Mouse (Mus musculus) CH12F3 (cell line): ENCODE measurements around the gene Lrrc31.
"Not testable (repeated sequence)": the region's sequence is repeated elsewhere in the genome, so short reads cannot be mapped to it uniquely, and the experiment has no call there.

Source experiments
- in situ Hi-C: fragments of 300-500 bp; cut with MboI; formaldehyde crosslinking; loops from 2 replicates; pipeline ENCODE4 v1.14.3; 2020; ENCODE audit warnings: low sequenced_read_pairs

The Lrrc31 gene

GRCm38 (mm10) chr3:30699711-30700505 lies at the start of gene Lrrc31:
TSS of gene Lrrc31 (minus strand) at chr3:30699843.
- in situ Hi-C loops = not testable (repeated sequence)

DNA sequence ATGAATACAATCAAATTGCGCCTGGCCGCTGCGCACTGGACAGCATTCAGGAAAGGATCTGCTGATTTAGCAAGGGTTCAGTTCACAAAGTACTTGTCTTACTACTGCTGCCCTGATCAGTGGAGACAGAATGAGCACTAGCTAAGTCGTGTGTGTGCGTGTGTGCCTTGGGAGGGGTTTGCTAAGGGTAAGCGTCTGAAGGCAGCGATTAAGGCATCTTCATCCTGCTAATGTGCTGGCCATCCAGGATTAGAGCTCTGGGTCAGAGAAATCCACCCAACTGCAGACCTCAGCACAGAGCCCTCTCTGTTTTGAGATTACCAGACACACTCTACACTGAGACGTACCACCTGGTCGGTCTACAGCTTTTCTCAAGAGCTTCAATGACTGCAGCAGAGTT lies 48.7 kb upstream of the Lrrc31 start:
- in situ Hi-C loops = no loop called here

- in situ Hi-C loops = no loop called here
Measured at GRCm38 (mm10) chr3:30746006-30746405, 46.4 kb upstream of the Lrrc31 start, which contains the start of gene Samd7. TSS of gene Samd7 (plus strand) at chr3:30746293.

DNA sequence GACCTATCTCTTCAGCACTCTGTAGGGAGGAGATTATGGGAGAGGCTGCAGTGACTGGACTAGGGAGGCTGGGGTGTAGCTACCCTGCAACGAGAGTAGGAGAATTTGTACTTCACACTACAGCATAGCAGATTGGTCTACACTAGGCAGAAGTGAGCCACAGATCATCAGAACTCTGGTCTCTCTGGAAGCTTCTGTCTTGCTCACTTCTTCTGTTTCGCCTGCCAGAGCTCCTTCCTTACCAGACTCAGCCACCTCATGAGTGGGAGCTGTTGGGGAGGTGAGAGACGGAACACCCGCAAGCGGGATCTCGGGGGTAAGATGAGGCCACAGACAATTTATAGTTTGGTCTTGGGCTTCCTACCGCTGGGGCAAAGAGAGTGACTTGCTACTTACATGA lies 43.2 kb upstream of the Lrrc31 start:
- in situ Hi-C loops = no loop called here

DNA sequence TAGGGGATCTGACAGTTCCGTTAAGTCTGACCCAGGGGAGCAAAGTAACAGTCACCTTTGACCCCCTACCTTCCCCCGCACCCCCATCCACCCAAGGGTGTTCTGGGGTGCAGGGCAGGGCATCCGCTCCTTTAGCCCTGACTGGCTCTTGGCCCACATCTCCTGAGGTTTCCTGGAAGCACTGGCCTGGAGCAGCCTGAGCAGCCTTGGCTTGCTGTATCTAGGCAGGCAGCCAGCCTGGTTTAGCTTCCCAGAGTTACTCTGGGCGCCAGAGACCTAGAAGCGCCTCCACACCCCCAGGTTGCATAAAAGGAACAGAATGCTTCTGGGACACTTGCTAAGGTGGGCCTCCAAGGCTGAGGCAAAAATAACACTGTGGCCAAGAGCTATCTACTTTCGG lies 41.7 kb upstream of the Lrrc31 start:
- in situ Hi-C loops = no loop called here

DNA sequence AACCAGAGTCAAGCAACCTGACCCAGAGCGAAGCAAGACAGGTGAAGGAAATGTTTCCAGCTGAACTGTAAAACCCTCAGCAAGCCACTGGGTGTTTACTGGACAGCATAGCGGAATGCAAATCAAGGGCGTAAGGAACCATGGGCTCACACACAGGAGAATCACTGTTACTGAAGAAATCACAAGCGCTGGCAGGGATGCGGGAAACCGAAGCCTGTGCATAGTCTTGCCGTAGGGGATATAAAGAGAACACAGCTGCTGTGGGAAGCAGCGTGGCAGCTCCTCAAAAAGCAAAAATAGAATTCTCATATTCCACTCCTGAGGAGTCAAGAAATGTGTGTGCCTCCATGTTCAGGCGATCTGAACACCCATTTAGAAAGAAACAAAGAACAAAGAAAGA lies 37.2 kb upstream of the Lrrc31 start:
- in situ Hi-C loops = no loop called here

- in situ Hi-C loops = no loop called here
Measured at GRCm38 (mm10) chr3:30729046-30729445, 29.4 kb upstream of the Lrrc31 start.

GRCm38 (mm10) chr3:30727209-30727608 lies 27.6 kb upstream of the Lrrc31 start:
- in situ Hi-C loops = no loop called here

- in situ Hi-C loops = no loop called here
Measured at GRCm38 (mm10) chr3:30725514-30725913, 25.9 kb upstream of the Lrrc31 start.

GRCm38 (mm10) chr3:30724848-30725465 lies 25.3 kb upstream of the Lrrc31 start:
- in situ Hi-C loops = no loop called here

DNA sequence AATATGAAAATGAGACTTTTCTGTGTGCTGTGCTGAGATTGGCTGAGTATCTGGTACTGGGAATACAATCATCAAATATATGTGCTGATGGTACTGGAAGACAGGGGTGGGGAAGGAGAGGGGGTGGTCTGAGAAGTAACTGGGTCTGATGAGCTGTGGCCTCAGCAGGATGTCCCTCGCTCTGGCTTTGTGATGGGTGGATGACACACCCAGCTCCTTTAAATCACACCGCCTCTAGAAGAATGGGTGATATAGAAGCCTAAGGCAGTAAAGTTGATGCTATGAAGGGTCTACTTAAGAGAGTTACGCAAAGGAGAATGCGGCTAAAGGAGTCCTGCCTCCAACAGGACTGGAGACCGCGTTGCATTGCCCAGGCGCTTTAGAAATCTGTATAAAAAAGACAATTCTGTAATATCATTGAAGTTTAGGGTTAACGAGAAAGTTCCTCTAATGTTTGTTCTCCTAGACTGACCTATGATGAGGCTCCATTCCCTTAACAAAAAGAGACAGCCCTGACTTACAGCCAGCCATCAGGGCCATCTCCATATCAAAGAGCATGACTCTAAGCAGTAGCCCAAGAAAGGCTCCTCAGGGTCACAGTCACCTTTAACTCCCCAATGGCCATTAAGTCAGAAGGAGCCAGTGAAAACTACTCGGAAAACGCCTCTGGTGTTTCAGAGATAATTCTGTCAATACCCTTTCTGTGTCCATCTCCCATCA lies 24.6 kb upstream of the Lrrc31 start:
- in situ Hi-C loops = no loop called here

DNA sequence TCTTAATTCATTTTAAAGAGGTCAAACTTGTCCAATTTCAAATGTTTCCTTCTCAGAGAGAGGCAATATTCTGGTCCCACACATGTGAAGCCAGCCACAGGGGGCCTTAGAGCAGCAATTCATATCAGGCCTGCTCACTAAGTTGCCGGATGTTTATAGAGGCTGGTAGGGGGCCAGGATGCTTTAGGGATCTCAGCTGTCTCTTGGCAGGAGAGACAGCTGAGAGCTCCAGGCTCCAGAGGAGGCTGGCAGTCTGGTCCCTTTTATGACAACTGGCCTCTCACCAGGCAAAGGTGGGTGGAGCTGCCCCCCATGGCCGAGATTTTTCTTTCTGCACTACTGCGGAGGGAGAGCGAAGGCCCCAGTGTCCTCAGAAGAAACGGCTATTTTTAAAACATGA lies 23.5 kb upstream of the Lrrc31 start:
- in situ Hi-C loops = no loop called here

GRCm38 (mm10) chr3:30722461-30722860 lies 22.8 kb upstream of the Lrrc31 start:
- in situ Hi-C loops = no loop called here

GRCm38 (mm10) chr3:30722036-30722435 lies 22.4 kb upstream of the Lrrc31 start:
- in situ Hi-C loops = no loop called here

DNA sequence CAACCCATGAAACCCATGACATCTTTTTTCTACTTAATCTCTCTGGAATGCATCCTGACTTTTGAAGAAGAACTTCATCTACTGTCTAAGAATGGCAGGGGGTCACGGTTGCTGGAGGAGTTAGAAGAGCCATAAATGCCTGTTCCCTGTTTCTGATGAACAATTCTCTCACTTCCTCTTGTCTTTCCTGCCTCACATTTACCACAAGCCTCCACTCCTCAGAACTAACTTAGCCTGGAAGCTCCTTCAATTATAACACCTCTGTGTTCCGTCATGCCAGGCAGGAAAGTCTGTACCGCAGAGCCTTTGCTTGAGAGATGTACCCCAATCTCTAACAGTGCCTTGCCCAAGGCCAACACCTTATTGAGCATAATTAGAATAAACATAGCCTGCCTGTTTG lies 19.0 kb upstream of the Lrrc31 start:
- in situ Hi-C loops = no loop called here

DNA sequence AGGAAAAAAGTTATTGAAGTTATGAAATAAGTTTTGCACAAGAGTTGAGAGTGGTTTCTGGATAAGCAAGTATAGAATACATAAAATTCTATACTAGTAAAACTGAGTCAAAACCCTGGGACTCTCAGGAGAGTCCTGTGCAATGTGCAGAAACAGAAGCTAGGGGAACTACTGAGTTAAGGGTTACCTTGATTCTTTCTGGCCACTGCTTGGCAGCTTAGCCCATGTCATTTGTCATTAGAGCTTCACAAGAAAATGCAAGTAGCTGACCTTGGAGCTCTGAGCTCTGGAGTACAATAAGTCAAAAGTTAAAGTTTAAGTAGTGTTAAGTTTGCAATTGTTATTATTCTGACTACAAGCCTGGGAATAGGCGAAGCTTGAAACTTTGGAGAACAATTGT lies 13.7 kb upstream of the Lrrc31 start:
- in situ Hi-C loops = no loop called here

GRCm38 (mm10) chr3:30710191-30710590 lies 10.5 kb upstream of the Lrrc31 start:
- in situ Hi-C loops = no loop called here

DNA sequence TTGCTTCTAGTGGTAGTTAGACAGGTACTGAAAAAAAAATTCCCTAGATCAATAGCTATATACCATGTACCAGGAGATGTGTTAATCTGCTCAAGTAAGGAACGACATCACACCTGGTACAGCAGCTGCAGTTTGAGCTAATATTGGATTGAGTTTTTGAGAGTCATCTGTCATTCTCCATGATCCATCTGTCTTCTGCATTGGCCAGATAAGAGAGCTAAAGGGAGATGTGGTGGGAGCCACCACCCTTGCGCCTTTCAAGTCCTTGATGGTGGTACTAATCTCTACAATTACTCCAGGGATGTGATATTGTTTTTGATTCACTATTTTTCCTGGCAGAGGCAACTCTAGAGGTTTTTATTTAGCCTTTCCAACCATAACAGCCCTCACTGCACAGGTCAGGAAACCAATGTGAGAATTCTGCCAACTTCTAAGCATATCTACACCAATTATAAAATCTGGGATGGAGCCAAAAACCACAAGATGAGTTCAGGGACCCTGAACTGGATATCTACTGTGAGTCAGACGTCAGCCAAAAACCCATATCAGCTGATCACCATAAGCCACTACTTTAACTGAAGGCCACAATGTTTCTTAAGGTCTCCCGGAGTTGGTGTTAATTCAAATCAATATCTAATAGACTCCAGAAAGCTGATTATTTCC lies 7.1 kb upstream of the Lrrc31 start:
- in situ Hi-C loops = no loop called here

DNA sequence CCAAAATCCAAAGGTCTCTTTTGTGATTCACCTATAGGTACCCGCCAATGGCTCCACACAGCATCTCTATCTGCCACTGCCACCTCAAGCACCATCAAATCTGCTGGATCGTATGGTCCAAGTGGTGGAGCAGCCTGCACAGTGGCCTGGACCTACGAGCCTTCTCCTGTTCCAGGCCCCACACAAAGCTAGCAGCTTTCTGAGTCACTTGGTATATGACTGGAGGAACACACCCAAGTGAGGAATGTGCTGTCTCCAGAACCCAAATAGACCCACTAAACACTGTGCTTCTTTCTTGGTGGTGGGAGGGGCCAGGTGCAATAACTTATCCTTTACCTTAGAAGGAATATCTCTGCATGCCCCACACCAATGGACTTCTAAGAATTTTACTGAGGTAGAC lies 6.3 kb upstream of the Lrrc31 start:
- in situ Hi-C loops = no loop called here

GRCm38 (mm10) chr3:30697891-30698290 lies 1.8 kb downstream of the Lrrc31 start:
- in situ Hi-C loops = no loop called here

DNA sequence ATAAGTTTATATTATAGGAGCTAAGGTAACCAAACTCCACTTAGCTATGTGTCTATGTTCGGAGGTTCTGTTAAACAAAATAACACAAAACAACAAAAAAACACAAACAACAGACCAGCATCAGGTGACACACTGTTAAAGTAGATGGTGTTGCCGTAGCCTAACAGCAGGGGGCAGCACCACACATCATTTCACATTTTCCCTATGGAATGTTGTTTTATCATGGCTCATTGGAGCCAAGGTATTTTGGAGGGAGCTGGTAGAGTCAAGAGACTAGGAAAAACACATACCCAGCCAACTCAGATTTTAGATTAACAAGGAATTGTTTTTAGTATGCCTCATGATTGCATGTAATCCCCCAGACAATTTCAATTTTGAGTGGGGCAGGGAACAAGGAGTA lies 3.3 kb downstream of the Lrrc31 start:
- in situ Hi-C loops = no loop called here
